Mouse (Mus musculus) olfactory bulb, adult 2 months (tissue): Measurements from ENCODE around the gene Gripap1. TPM values are rescaled to one million over a fixed set of nuclear protein-coding genes. Genes with fewer than 3 reads are reported as not detected.

Experiments used
- H3K27ac ChIP-seq: fragments of 200-500 bp; 2 replicates; pipeline ENCODE4 v1.5.1; 2012; ENCODE audit warnings: low read depth, low read length; ENCODE audit not compliant: insufficient read depth
- H3K4me1 ChIP-seq: fragments of 200-500 bp; 2 replicates; pipeline ENCODE4 v1.6.1; 2012; ENCODE audit warnings: low read length; ENCODE audit not compliant: control insufficient read depth, insufficient read depth
- H3K4me3 ChIP-seq: fragments of 200-500 bp; 2 replicates; pipeline ENCODE4 v1.5.1; 2012; ENCODE audit warnings: mild to moderate bottlenecking, low read depth, low read length, moderate library complexity; ENCODE audit not compliant: insufficient read depth
- CTCF ChIP-seq: fragments of 200-500 bp; IDR thresholded peaks from 2 replicates; pipeline ENCODE4 v1.5.1; 2012; ENCODE audit warnings: low read depth, mild to moderate bottlenecking, low read length, moderate library complexity; ENCODE audit not compliant: insufficient read depth
- POLR2A ChIP-seq: fragments of 200-500 bp; IDR thresholded peaks from 2 replicates; pipeline ENCODE4 v1.6.1; 2012; ENCODE audit warnings: mild to moderate bottlenecking, low read depth, low read length, moderate library complexity; ENCODE audit not compliant: insufficient read depth
- WGBS: fragments of 180-500 bp; shearing (Covaris S2); methylation state at CpG from one replicate; pipeline ENCODE4 v1.1.7; 2018; 5-methylcytosine and 5-hydroxymethylcytosine counted together
- polyA plus RNA-seq: library from polyadenylated mRNA; stranded (reverse); fragments of >200 nt; gene quantifications from 2 replicates; pipeline ENCODE4 v1.2.4, GENCODE M21; 2012; ENCODE audit warnings: low replicate concordance; ENCODE audit not compliant: missing spikeins, insufficient read depth, insufficient read length

Gripap1 gene
- polyA plus RNA-seq, 1 experiment: 96.6 TPM

GRCm38 (mm10) chrX:7821865-7822779 lies 32.6 kb downstream of the Gripap1 start, which contains the start of gene Kcnd1:
TSS of gene Kcnd1 (plus strand) at chrX:7822289.
- H3K27ac ChIP-seq: no peak within 1 kb of the TSS
- 0 out of 2 replicates have a peak, but pooled peaks have one; percentile 12 for TF ChIP-seq POLR2A
- no peak for TF ChIP-seq CTCF
- H3K4me1 ChIP-seq: peaks cover 8% of the 10 kb centered on the region; the same call in 1 of the 2 replicates
- peak within 1 kb of the TSS; percentile 62 for H3K4me3 ChIP-seq
- 14% methylated on average over 24 of the region's 24 CpGs for WGBS

- no peak overlapping the region for H3K27ac ChIP-seq
- no peak overlapping the region for H3K4me3 ChIP-seq
- no peaks in the 10 kb centered on the region for H3K4me1 ChIP-seq
- WGBS: 67% methylated on average over 1 of the region's 1 CpGs
- TF ChIP-seq POLR2A (no peak), CTCF (no peak)
Measured at GRCm38 (mm10) chrX:7837146-7837545, 47.6 kb downstream of the Gripap1 start.

GRCm38 (mm10) chrX:7840842-7841162 lies 51.2 kb downstream of the Gripap1 start:
- H3K4me3 ChIP-seq: no peak overlapping the region; the same call in 1 of the 2 replicates
- TF ChIP-seq CTCF (no peak), POLR2A (no peak)
- no peaks in the 10 kb centered on the region for H3K4me1 ChIP-seq
- 16% methylated on average over 7 of the region's 7 CpGs for WGBS
- H3K27ac ChIP-seq: 0 out of 2 replicates have a peak overlapping the region, but pooled peaks have one; percentile 51

GRCm38 (mm10) chrX:7841163-7842162 lies 51.9 kb downstream of the Gripap1 start, which contains the start of gene Otud5:
TSS of gene Otud5 (plus strand) at chrX:7841364.
- H3K27ac ChIP-seq: peak within 1 kb of the TSS; percentile 98
- TF ChIP-seq POLR2A (no peak), CTCF (no peak)
- 20% methylated on average over 74 of the region's 74 CpGs for WGBS
- H3K4me3 ChIP-seq: peak within 1 kb of the TSS; percentile 68
- no peaks in the 10 kb centered on the region for H3K4me1 ChIP-seq

- Histone ChIP-seq H3K4me3 (peak overlapping the region; percentile 68), H3K4me1 (no peaks in the 10 kb centered on the region), H3K27ac (0 out of 2 replicates have a peak overlapping the region, but pooled peaks have one; percentile 36)
- WGBS: 25% methylated on average over 42 of the region's 42 CpGs
- TF ChIP-seq POLR2A: no peak
- no peak for TF ChIP-seq CTCF
Measured at GRCm38 (mm10) chrX:7842318-7842717, 52.8 kb downstream of the Gripap1 start.

- no peak for TF ChIP-seq POLR2A
- TF ChIP-seq CTCF: no peak
- no peak overlapping the region for H3K4me3 ChIP-seq
- no peaks in the 10 kb centered on the region for H3K4me1 ChIP-seq
- H3K27ac ChIP-seq: no peak overlapping the region
- 33% methylated on average over 2 of the region's 2 CpGs for WGBS
Measured at GRCm38 (mm10) chrX:7847845-7848244, 58.3 kb downstream of the Gripap1 start.

GRCm38 (mm10) chrX:7854578-7854977 lies 65.0 kb downstream of the Gripap1 start:
- 40% methylated on average over 2 of the region's 2 CpGs for WGBS
- no peak overlapping the region for H3K4me3 ChIP-seq
- H3K4me1 ChIP-seq: no peaks in the 10 kb centered on the region
- H3K27ac ChIP-seq: no peak overlapping the region
- TF ChIP-seq CTCF (no peak), POLR2A (no peak)

- no peak overlapping the region for H3K27ac ChIP-seq
- no peak overlapping the region for H3K4me3 ChIP-seq
- WGBS: 82% methylated on average over 3 of the region's 3 CpGs
- no peaks in the 10 kb centered on the region for H3K4me1 ChIP-seq
- TF ChIP-seq POLR2A (no peak), CTCF (no peak)
Measured at GRCm38 (mm10) chrX:7859191-7859753, 69.7 kb downstream of the Gripap1 start.
